Mouse (Mus musculus) thymus, postnatal 14 days (tissue): ENCODE measurements around the gene Gm10645.

Source experiments
- DNase-seq: peaks from one replicate; pipeline ENCODE4 v3.0.0; 2021

Gm10645 gene

DNA sequence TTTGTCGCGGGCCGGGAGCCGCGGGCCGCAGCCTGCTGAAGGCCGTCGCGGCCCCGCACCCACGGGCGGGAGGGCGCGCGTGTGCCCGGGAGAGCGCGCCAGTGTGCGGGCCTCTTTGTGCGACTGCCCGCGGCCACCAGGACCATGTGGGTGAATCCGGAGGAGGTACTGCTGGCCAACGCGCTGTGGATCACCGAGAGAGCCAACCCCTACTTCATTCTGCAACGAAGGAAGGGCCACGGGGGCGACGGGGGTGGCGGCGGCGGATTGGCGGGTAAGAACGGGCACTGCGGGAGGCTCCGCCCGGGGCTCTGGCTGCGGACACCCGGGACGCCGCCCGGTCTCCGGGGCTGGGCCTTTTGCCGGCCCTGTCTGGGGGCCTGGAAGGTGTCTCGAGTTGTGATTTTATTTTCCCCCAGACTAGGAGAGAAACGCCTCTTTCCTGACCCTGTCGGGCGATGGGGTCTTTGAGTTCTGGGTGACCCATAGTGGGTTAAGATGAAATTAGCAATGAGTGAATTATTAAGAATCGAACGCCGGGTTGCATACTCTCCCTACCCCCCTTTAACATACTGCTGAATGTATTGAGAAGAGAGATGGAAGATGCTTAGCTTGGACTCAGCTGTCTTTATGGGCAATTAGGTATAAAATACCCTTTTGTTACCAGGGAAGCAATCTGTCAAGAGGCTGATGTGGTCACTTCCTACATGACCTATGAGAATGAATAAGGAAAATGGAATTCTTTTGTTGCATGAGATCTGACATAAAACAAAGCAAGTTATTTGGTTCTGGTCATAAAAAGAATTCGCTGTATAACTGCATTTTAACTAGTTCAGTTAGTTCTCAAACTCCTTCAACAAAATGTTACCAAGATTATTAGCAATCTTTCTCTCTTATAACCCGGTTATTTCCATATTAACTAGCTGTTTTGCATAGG, at the start of gene Gm10645:
TSS of gene Gm10645 (minus strand) at position 240 of the 937 bp plus-strand sequence.
- peak; percentile 6 for DNase-seq

DNA sequence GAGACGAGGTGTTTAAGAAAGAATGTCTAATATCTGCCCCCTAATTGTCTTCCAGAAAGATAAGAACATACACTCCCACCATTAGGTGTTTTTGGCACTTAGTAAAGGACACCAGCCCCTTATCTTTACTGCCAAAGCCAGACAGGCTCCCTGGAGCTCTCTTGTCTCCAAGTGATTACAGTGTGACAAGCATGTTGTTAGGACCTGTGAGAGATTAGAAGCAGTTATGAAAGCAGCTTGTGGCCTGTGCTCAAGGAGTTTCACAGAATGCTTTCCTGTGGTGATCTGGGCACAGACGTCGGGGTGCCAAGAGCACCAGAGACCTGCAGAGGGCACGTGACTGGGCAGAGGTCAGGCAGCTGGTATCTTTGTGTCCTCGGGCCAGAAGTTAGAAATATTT, 49.1 kb upstream of the Gm10645 start:
- no peak for DNase-seq

DNA sequence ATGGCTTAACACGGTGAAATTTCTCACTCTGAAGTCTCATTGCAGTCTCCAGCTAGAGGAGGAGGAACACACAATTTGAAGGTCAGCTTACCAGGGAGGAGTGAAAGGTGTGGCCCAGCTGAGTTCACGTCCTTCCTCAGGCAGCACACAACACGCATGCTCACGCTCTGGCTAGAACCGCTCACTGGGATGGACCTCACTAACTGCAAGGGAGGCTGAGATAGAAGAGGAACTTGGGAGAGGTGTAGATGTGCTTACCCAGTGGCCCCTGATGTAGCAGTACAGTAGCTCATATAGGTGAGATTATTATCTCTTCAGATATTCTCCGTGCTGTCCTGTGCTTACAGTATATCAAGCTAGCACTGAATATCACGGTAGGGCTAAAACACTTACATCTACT, 44.7 kb upstream of the Gm10645 start:
- no peak for DNase-seq

DNA sequence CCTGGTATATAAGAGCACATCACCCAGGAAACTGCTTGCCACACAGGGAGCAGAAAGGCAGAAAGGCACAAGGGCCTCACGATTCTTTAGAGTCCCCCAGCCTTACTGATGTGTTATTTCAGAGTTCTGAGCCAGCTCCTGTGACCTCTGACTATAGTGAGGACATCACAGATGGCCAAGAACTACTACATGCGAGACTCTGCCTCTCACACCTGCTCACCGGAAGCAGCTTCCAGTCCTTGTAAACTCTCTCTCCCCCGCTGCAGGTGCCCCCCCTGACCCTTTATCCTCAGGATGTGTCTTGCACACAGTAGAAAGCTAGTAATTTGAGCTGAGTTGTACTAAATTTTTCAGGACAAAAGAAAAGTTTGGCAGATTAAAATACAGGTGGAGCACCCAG, 43.6 kb upstream of the Gm10645 start:
- DNase-seq, result peak; percentile 7

DNA sequence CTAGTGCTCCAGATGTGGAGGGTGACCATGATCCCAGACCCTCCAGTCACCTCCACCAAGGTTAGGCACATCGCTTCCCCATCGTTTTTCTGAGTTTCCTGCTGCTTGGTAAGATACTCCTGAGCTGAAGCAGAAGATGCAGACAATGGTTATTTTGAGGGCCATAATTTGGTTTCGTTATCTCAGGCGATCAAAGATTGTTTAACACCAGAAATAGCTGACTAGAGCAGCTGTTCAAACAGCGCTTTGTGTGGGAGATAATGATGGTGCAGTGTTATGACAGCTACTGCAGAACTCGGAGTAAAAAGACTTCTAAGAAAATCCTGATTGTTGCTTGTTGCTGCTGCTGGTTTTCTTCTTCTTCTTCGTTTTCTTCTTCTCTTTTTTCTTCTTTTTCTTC, 39.9 kb upstream of the Gm10645 start:
- DNase-seq, result no peak

DNA sequence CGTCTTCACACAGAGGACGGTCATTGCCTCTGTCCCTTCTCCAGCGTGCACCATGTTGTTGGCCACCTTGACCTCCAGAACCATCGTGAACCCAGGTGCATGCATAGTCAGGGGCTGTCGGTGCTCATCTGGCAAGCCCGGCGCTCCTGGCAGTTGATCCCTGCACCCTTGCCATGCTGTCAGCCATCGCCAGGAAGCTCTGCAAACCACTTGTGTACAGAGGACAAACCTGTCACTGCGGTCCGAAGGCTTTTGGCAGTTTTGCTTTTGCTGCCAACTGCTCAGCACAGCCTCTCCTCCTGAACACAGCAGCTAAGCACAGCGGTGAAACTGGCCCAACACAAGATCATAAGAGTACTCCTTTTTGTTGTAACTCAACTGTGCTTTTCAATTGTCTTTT, 37.0 kb upstream of the Gm10645 start:
- no peak for DNase-seq

DNA sequence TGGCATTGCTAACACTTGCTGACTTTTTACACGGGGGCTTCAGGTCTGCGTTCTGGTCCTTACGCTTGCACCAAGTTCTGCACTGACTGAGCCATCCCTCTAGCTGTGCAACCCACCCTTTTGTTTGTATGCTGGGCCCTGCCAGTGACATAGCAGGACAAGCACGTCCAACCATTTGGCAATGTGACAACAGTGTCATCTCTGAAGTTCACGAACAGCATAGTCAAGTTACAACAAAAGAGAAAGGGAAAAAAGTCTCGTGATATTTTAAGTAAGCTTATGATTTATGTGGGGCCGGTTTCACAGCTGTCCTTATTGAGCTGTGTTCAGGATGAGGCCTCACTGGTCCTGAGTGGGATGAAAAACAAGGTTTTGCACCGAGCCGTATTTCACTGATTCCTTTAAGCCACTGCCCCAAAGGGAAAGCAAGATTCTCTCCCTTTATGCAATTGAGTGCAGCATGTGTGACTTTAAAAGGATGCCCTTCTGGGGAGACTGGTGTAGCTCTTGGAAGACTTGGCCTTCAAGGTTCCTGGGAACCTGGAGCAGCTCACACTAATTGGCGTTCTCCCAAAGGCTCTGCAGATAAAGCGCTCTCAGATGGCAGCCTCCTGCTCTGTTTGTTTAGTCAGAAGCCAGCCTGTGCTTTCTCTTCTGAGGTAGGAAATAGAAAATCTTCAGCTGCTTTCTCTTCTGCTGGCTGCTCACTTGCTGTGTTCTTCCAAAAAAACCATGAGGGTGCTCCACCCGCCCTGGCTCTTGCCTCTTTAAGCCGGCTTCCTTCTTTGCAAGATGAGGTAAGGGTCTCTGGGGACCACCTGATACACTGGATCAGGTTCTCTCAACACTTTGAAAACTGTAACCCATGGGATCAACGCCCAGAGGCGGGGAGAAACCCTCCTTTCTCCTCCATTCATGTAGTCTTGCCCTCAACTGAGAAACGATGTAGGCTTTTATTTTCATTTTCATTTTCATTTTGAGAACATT, 34.5 kb upstream of the Gm10645 start:
- no peak for DNase-seq

DNA sequence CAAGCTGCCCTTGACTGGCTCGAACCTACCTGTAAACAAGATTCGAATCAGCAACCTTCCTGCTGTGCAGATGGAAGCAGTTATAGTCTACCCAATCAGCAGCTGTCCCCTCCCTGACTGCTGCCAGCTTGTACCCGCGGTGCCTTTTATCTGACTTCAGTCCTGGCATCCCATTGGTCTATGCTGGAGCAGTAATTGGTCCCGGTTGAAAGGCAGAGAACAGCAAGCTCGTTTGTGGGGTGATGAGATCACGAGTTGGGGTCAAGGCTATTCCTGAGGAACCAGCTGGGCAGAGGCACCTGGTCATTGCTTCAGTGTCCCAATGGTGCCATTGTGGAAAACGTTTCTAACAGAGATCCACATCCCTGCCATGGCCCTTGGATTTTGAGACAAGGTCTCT, 33.7 kb upstream of the Gm10645 start:
- no peak for DNase-seq

DNA sequence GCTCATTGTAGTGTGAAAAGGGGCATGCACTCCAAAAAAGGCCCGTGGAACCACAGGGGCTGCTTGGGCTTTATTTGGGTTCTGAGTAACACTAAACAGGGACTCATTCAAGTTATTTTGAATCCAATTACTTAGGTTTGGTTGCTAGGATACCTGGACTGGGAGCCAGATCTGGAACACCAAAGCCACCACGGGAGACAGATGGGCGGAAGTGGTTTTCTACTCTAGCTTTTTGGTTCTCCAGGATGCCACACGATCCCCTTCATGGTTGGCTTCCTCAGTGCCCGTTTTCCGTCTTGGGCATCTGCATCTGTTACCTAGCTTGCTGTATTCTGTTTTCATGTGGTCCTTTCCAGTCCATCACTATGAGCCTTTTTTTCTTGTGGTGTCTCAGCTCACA, 30.1 kb upstream of the Gm10645 start:
- no peak for DNase-seq

DNA sequence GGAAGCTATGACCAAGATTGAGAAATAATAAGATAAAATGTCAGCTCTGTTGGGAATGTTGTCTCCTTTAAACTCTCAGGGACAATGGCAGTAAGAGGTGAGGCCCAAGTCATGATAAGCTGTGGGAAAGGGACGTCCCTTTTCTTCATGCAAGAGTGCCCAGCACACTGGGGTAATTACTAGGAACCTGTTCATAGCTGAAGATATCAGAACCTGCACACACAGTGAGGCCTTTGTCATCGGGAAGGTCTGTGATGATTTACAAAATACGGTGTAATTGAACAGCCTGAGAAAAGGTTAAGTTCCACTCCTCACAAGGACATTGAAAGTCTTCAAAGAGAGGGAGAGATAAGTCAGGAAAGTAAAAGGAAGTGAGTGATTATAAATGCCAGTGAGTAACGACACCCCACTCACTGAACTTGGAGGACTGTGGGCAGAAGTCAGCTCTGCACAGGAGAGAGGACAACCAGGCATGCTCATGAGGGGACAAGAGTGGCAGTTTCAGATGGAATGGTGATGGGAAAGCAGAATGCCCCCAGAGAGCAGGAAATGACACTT, 23.6 kb upstream of the Gm10645 start:
- no peak for DNase-seq

DNA sequence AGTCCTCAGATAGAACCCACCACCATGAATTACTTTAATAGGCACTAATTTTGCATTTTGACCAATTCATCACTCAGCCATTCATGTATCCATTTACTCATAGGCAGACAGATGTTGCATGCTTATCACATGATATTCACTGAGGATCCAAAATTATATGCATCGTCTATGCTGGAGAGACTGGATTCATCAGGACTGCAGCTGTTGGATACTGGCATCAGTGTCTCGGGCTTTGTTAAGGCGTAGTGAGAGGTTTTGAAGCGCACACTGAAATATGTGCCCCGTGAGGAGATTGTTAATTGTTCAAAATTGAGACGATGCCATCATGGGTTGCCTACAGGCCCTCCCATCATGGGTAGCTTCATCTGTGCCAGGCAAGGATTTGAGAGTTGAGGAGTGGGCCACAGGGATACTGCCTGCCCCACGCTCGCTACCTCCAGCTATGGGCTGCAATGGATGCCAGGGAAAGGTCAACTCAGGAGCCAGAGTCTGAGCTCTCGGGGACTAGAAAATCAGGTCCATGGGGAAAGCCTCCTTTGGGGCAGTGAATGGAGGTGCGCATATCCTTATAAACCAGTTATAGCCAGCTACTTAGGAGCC, 21.5 kb upstream of the Gm10645 start:
- no peak for DNase-seq

DNA sequence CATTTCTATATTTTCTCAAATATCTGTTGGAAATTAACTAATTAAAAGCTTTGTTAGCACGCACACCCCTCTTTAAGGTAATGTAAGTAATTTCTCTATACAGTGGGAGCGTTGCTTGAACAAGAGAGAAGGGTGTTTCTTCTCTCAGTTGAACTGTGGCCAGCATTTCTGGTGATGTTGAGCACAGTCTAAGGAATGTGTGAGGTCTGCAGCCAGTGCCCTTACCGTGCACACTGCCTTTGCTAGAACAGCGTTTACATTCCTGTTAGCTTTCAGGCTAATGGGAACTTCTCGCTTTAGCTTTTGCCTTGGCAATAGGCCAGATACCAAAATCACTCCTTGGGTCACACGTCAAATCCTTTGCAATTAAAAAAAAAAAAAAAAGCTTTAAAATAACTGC, 20.4 kb upstream of the Gm10645 start:
- DNase-seq, result no peak

DNA sequence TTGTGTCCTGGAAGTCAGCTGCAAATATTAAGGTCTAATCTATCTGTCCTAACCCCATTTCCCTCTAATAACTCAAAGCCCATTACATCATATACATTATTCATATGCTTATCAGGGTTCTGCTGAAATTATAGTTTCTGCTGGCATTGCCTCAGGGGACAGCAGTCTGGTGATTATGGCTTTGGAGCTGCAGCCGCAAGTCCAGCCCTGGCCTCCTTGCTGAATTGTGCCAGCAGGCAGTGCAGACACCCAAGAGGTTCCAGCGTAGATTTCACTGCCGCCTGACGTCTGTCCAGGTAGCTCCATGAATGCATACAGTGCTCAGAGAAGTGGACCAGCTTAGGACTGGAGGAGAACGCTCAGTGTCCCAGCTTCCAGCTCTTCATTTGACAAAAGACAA, 16.8 kb upstream of the Gm10645 start:
- DNase-seq, result no peak

DNA sequence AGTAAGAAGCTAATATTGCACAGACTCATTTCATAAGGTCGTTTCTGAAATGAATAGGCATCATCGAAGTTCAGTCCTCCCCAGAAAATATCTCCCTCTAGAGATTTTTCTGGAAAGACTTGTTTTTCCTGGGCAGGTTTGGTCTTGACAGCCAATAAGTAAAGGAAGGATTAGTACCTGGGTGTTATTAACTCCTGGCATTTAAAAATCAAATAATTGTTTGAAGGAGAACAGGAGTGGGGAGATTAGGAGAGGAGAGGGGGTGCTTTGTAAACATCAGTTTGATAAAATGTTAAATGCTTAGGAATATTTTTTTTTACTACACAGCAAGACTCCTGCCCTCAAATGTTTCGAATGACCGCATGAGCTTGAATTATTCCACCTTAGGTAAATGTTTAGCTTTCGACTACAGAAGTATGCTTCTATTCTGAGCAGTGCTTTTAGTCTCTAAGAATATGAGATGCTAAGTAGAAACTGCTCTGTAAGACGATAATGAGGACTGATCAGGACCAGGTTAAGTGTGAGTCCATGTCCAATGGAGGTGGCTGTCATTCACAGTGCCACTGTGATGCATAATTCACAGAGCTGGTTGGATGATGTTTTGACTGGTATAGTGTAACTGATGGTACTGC, 16.0 kb upstream of the Gm10645 start:
- DNase-seq, result no peak

DNA sequence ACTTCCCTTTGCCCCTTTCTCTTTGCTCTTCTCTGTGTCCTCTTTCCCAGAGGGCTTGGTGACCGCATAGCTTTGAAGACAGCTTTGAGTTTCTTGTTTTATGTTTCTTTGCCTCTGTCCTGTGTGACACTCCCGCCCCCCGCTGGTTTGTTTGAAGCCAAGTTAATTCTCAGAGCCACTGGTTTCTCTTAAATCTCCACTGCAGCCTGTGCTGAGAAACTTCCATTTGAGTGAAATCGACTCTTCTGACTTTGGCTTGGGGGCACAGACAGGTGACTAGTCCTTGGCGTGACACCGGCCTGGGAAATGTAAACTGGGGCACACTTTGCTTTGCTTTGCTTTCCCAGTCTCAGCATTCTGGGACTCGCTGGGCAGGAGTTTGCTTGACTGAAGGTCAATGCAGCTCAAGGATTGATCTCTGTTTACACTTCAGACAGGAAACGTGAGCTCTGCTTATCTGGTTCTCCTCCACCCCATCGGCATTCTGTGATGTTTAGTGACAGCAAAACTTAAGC, 12.3 kb upstream of the Gm10645 start:
- no peak for DNase-seq

DNA sequence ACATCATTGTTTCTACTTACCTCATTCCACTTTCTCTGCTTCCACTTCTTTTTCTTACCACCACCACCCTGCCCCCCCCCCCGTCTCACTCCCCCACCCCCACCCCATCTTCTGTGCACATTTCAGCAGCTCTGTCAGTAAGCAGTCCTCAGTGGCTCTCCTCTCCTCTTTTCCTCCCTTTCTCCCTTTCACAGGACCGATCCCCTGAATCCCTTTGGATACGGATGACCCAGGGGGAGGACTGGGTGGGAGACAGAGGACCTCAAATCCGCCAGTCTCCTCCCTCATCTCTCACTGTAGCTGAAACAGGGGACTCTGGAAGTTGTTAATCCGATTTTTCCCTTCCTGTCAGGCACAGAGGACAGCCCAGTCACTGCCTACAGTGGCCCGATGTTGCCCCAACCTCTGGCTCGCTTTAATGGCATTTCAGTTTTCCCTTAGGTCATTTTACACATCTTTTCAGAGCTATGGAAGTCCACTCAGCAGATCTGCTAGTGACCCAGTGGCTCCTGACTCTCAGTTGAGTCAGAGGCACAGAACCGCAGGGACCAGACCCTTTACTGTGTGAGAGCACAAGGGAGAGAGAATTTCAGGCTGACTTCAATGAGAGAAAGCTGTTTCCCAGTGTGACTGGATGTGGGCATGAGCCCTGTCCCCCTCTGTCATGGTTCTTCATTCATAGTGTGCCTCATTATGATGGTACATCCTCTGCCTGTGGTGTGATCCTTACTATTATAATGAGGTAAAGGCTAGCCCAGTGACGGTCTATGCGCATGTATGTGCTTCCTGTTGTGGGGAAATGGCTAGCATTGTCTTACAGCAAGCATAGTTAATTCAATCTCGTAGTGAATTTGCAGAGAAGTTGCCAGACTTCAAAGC, 11.6 kb upstream of the Gm10645 start:
- no peak for DNase-seq

DNA sequence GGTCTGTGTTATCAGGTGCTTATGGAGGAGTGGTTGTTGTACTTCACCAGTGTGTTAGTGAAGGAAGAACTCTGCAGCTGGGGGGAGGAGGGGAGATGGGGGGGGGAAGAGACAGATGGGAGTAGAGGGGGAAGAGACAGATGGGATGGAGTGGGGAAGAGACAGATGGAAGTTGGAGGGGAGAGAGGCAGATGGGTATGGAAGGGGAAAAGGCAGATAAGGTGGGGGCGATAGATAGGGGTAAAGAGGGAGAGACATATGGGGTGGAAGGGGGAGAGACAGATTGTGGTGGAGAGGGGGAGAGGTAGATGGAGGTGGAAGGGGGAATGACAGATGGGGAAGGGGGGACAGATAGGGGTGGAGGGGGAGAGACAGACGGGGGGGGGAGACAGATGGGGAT, 10.8 kb upstream of the Gm10645 start:
- no peak for DNase-seq

DNA sequence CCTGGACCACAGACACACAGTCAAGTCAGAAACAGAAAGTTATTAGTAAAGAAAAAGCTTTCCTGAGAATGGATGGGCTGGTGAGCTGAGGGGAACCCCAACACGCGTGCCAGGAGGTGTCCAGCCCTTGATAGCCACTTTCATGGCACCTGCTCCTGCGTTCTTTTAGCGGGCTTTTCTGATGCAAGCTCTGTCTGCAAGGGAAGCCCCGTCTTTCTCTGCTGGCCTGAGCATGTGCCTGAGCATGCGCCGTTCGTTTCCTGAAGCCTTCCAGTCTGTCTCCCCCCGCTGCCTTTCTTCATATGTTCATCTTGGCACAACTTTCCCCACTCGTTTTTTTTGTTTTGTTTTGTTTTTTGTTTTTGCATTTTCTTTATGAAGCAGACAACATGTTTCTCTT, 9.7 kb upstream of the Gm10645 start:
- DNase-seq, result no peak

DNA sequence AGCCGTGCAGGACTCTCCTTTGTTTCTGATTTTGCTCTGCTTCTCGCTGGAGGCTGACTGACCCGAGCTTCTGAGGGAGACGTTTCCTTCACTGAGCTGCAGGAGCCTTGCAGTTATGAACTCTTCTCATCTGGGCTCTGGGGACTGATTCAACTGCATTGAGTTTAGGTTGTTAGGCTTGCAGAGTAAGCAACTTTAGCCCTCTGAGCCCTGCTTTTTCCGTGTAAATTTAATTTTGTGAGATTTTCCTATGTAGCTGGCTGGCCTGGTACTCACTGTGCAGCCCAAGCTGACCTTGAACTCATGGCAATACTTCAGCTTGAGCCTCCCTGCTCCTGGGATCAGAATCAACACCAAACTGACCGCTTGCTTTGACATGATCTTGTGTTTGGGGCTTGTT, 4.9 kb upstream of the Gm10645 start:
- DNase-seq, result no peak

DNA sequence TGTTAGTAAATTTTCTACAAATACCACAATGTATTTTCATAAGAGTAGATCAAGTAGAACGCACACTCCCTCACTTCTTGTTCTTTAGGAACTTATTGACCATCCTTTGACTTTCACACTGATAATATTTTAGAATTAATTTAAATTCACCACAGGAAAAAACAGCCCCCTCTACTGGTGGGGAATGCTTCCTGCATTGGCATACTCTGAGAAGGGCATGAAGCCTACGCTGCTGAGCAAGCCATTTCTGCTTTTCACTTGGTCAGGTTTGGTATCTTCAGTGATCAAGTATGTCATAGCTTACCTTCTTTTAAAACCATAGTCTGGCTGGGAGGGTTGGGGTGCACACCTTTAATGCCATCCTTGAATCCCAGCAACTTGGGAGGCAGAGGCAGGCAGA, 3.7 kb upstream of the Gm10645 start:
- peak; percentile 8 for DNase-seq

DNA sequence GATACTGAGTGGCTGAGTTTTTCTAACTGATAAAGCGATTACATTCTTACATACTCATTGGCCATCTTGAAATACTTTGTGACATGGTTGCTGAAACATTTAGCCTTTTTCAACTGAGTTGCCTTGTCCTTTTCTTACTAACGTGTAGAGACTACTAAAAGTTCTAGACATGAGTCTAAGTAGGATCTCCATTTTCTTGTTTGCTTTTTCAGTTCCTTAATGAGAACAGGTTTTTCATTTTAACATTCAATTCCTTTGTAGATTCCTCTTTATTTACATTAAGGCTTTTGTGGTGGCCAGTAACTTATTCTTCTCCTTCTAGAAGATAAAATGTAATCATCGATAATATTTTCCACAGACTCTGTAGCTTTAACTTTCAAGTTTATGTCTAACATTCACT, 3.2 kb upstream of the Gm10645 start:
- no peak for DNase-seq
